Mouse (Mus musculus) heart, embryonic 16.5 days (tissue): Measurements from ENCODE around the gene Phldb2. TPM values are rescaled to one million over a fixed set of nuclear protein-coding genes. Genes with fewer than 3 reads are reported as not detected.

Source experiments
- ATAC-seq: fragments of 200-750 bp; cut with Nextera tagmentation; replicated peaks from 2 replicates; pipeline ENCODE4 v1.8.0; 2017; ENCODE audit warnings: moderate number of reproducible peaks; ENCODE audit not compliant: insufficient read depth, low FRiP score; ENCODE audit errors: extremely low read depth
- H3K27ac ChIP-seq: fragments of 300-500 bp; sonication (generic); 2 replicates; pipeline ENCODE4 v1.5.1; 2014; ENCODE audit warnings: mild to moderate bottlenecking, low read length, control low read depth, moderate library complexity
- H3K27me3 ChIP-seq: fragments of 300-500 bp; sonication (generic); 2 replicates; pipeline ENCODE4 v1.6.1; 2014; ENCODE audit warnings: low read length, mixed read lengths; ENCODE audit not compliant: control insufficient read depth, insufficient read depth
- H3K36me3 ChIP-seq: fragments of 300-500 bp; sonication (generic); 2 replicates; pipeline ENCODE4 v1.6.1; 2014; ENCODE audit not compliant: control insufficient read depth, insufficient read depth
- H3K4me1 ChIP-seq: fragments of 300-500 bp; sonication (generic); 2 replicates; pipeline ENCODE4 v1.6.1; 2014; ENCODE audit warnings: low read length, mixed read lengths; ENCODE audit not compliant: control insufficient read depth, insufficient read depth
- H3K4me2 ChIP-seq: fragments of 300-500 bp; sonication (generic); 2 replicates; pipeline ENCODE4 v1.6.1; 2014; ENCODE audit warnings: low read depth, mild to moderate bottlenecking, control low read depth, low read length
- H3K4me3 ChIP-seq: fragments of 300-500 bp; sonication (generic); 2 replicates; pipeline ENCODE4 v1.5.1; 2014; ENCODE audit warnings: mild to moderate bottlenecking, control low read depth, low read length
- H3K9ac ChIP-seq: fragments of 300-500 bp; sonication (generic); 2 replicates; pipeline ENCODE4 v1.6.1; 2014; ENCODE audit warnings: low read length, control low read depth
- H3K9me3 ChIP-seq: fragments of 300-500 bp; sonication (generic); replicated peaks from 2 replicates; pipeline ENCODE4 v1.6.1; 2016; ENCODE audit warnings: low read length; ENCODE audit not compliant: control insufficient read depth
- WGBS: fragments of 180-500 bp; shearing (Covaris S2); extraction: QIAGEN DNeasy Blood & Tissue Kit; methylation state at CpG from one replicate; pipeline ENCODE4 v1.1.7; 2014; 5-methylcytosine and 5-hydroxymethylcytosine counted together
- polyA plus RNA-seq: library from polyadenylated mRNA; unstranded; fragments of >200 nt; fragmentation: Nextera tagmentation; extraction: Ambion mirVana; gene quantifications from 2 replicates; pipeline ENCODE4 v1.2.1, GENCODE M21; 2015

Gene Phldb2
- polyA plus RNA-seq, 1 experiment from 2014 or later: 38.3 TPM

DNA sequence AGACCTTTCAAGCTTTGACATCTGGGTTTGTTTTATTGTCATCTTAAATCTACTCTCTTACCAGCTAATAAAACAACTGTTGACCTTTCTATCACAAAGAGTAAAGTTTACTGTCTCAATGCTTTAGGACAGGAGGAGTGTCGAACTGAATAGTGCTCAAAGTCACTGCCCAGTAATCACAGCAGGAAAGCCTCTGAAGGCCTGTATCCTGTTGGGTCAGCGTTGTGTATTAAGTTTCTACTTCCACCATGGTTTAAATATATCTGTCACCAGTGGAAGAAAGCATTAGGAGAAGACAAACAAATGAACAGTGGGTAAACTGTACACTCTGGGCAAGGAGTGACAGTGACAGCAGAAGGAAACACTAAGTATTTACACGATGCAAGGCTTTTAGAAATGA lies 148.7 kb downstream of the Phldb2 start:
- H3K4me1 ChIP-seq: peaks cover 1% of the 10 kb centered on the region; the same call in 1 of the 2 replicates
- no peak overlapping the region for H3K4me2 ChIP-seq
- H3K36me3 ChIP-seq: peaks cover 29% of the 10 kb centered on the region
- H3K27ac ChIP-seq: no peak overlapping the region
- WGBS: 61% methylated on average over 3 of the region's 3 CpGs
- no peak for ATAC-seq
- H3K27me3 ChIP-seq: no peaks in the 10 kb centered on the region
- H3K9me3 ChIP-seq: no peaks in the 10 kb centered on the region
- H3K4me3 ChIP-seq: no peak overlapping the region
- H3K9ac ChIP-seq: no peak overlapping the region

GRCm38 (mm10) chr16:45800406-45800805 lies 153.0 kb downstream of the Phldb2 start:
- peaks cover 3% of the 10 kb centered on the region; the same call in 1 of the 2 replicates for H3K4me1 ChIP-seq
- peaks cover 28% of the 10 kb centered on the region for H3K36me3 ChIP-seq
- 61% methylated on average over 2 of the region's 2 CpGs for WGBS

DNA sequence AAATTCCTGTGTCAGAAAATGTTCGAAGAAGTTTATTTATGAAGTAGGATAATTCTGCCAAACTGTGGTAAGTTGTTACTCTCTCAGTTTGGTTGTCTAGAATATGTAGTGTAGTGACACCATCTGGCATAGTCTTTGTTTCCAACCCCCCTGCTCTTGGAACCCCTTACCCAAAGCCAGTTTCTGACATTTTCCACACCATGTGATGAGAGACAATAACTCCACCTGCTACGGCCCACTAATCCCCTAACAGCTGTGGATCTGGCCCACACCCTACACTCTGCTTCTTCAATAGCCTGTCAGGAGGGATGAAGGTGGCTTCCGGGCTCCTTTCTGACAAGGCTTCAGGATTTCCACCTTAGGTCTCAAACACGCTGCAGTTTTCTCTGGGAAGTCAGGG lies 154.2 kb downstream of the Phldb2 start:
- no peak overlapping the region for H3K27ac ChIP-seq
- WGBS: 76% methylated on average over 4 of the region's 4 CpGs
- peaks cover 3% of the 10 kb centered on the region; the same call in 1 of the 2 replicates for H3K4me1 ChIP-seq
- no peak for ATAC-seq
- H3K9me3 ChIP-seq: no peaks in the 10 kb centered on the region
- peaks cover 30% of the 10 kb centered on the region for H3K36me3 ChIP-seq
- no peak overlapping the region for H3K4me3 ChIP-seq
- H3K4me2 ChIP-seq: no peak overlapping the region
- H3K9ac ChIP-seq: no peak overlapping the region
- no peaks in the 10 kb centered on the region for H3K27me3 ChIP-seq

More at GRCm38 (mm10) chr16:45800406-45800805, 153.0 kb downstream of the Phldb2 start:
- no peaks in the 10 kb centered on the region for H3K27me3 ChIP-seq
- no peak overlapping the region for H3K27ac ChIP-seq
- no peak for ATAC-seq
- no peak overlapping the region for H3K4me3 ChIP-seq
- H3K4me2 ChIP-seq: no peak overlapping the region
- no peak overlapping the region for H3K9ac ChIP-seq
- no peaks in the 10 kb centered on the region for H3K9me3 ChIP-seq

GRCm38 (mm10) chr16:45798591-45798990 lies 154.8 kb downstream of the Phldb2 start:
- Histone ChIP-seq H3K36me3 (peaks cover 33% of the 10 kb centered on the region), H3K27ac (no peak overlapping the region), H3K4me1 (peaks cover 3% of the 10 kb centered on the region; the same call in 1 of the 2 replicates), H3K4me2 (no peak overlapping the region), H3K9me3 (no peaks in the 10 kb centered on the region), H3K9ac (no peak overlapping the region), H3K4me3 (no peak overlapping the region), H3K27me3 (no peaks in the 10 kb centered on the region)
- 84% methylated on average over 2 of the region's 2 CpGs for WGBS
- no peak for ATAC-seq

- no peak overlapping the region for H3K4me2 ChIP-seq
- H3K9me3 ChIP-seq: no peaks in the 10 kb centered on the region
- WGBS: 56% methylated on average over 2 of the region's 2 CpGs
- no peak overlapping the region for H3K27ac ChIP-seq
- peaks cover 34% of the 10 kb centered on the region for H3K36me3 ChIP-seq
- no peak overlapping the region for H3K4me3 ChIP-seq
- no peak for ATAC-seq
- H3K27me3 ChIP-seq: no peaks in the 10 kb centered on the region
- H3K4me1 ChIP-seq: peaks cover 3% of the 10 kb centered on the region; the same call in 1 of the 2 replicates
- no peak overlapping the region for H3K9ac ChIP-seq
Observed at GRCm38 (mm10) chr16:45796815-45797214, 156.6 kb downstream of the Phldb2 start.

GRCm38 (mm10) chr16:45795188-45795693 lies 158.2 kb downstream of the Phldb2 start:
- Histone ChIP-seq H3K4me3 (no peak overlapping the region), H3K36me3 (peaks cover 28% of the 10 kb centered on the region), H3K9me3 (no peaks in the 10 kb centered on the region), H3K27ac (no peak overlapping the region; the same call in 1 of the 2 replicates), H3K9ac (no peak overlapping the region), H3K27me3 (no peaks in the 10 kb centered on the region), H3K4me2 (no peak overlapping the region), H3K4me1 (peaks cover 3% of the 10 kb centered on the region; the same call in 1 of the 2 replicates)
- ATAC-seq: no peak
- WGBS: 57% methylated on average over 5 of the region's 5 CpGs

GRCm38 (mm10) chr16:45792781-45793180 lies 160.6 kb downstream of the Phldb2 start:
- 89% methylated on average over 2 of the region's 2 CpGs for WGBS
- no peaks in the 10 kb centered on the region for H3K9me3 ChIP-seq
- H3K4me1 ChIP-seq: peaks cover 3% of the 10 kb centered on the region; the same call in 1 of the 2 replicates
- H3K27ac ChIP-seq: no peak overlapping the region
- H3K27me3 ChIP-seq: no peaks in the 10 kb centered on the region
- no peak for ATAC-seq
- H3K4me2 ChIP-seq: no peak overlapping the region
- H3K4me3 ChIP-seq: no peak overlapping the region
- peaks cover 26% of the 10 kb centered on the region for H3K36me3 ChIP-seq
- no peak overlapping the region for H3K9ac ChIP-seq

GRCm38 (mm10) chr16:45791286-45791685 lies 162.1 kb downstream of the Phldb2 start:
- H3K4me3 ChIP-seq: no peak overlapping the region
- H3K9me3 ChIP-seq: no peaks in the 10 kb centered on the region
- H3K36me3 ChIP-seq: peaks cover 25% of the 10 kb centered on the region
- H3K9ac ChIP-seq: no peak overlapping the region
- H3K4me1 ChIP-seq: peaks cover 3% of the 10 kb centered on the region; the same call in 1 of the 2 replicates
- no peaks in the 10 kb centered on the region for H3K27me3 ChIP-seq
- H3K27ac ChIP-seq: no peak overlapping the region
- WGBS: 77% methylated on average over 5 of the region's 5 CpGs
- no peak overlapping the region for H3K4me2 ChIP-seq
- no peak for ATAC-seq

GRCm38 (mm10) chr16:45789311-45789710 lies 164.1 kb downstream of the Phldb2 start:
- Histone ChIP-seq H3K9ac (no peak overlapping the region), H3K36me3 (peaks cover 26% of the 10 kb centered on the region), H3K27ac (no peak overlapping the region), H3K9me3 (no peaks in the 10 kb centered on the region), H3K4me1 (no peaks in the 10 kb centered on the region), H3K4me2 (no peak overlapping the region), H3K27me3 (no peaks in the 10 kb centered on the region), H3K4me3 (no peak overlapping the region)
- no peak for ATAC-seq
- 79% methylated on average over 2 of the region's 2 CpGs for WGBS
